Mouse (Mus musculus): ENCODE measurements around the gene Vps45.

DNA sequence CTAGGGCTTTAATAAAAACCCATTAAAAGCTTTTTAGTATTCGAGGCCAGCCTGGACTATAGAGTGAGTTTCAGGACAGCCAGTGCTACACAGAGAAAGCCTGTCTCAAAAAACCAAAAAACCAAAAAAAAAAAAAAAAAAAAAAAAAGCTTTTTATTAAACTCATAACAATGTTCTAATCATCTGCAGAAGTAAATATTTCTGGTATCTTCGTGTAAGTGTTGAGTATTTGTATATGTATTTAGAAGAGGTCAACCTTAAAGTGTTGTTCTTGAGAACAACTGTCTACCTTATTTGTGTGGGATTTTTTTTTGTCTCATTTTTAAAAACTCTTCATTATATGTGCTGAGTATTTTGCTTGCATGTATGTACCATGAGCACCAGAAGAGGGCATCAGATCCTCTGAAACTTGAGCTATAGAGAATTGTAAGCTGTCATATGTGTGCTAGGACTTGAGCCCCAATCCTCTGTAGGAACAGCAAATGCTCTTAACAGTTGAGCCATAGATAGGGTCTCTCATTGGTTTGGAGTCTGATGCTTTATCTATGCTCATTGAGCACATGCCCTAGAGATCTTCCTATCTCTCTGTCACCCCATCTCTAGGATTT is 31.7 kb upstream of the Vps45 start:
- TF ChIP-seq CTCF (IDR thresholded peaks at IDR 0.05; ENCODE audit: insufficient read depth, low read length) (no peak), POLR2A (IDR thresholded peaks at IDR 0.05; ENCODE audit: borderline replicate concordance, extremely low read depth, low read depth, low read length) (no peak)

All from lung, adult 2 months (tissue).